Mouse (Mus musculus) layer of hippocampus, postnatal 25 days (tissue): ENCODE data around the gene Cerk. TPM values are rescaled to one million over a fixed set of nuclear protein-coding genes. Genes with fewer than 3 reads are reported as not detected.

Source experiments
- DNase-seq, 2 experiments: peaks; one replicate each; pipeline ENCODE4 v3.0.0; 2022; ENCODE audit warnings: mixed read lengths in 2 of 2, low spot score in 1 of 2; ENCODE audit errors: extremely low spot score in 1 of 2
- total RNA-seq, 2 experiments: library from RNA; stranded (reverse); gene quantifications; 2 replicates each; pipeline ENCODE4 v1.2.3; 2021

The Cerk gene
- total RNA-seq, 2 experiments from 2014 or later: 46.3 to 47.4 TPM

DNA sequence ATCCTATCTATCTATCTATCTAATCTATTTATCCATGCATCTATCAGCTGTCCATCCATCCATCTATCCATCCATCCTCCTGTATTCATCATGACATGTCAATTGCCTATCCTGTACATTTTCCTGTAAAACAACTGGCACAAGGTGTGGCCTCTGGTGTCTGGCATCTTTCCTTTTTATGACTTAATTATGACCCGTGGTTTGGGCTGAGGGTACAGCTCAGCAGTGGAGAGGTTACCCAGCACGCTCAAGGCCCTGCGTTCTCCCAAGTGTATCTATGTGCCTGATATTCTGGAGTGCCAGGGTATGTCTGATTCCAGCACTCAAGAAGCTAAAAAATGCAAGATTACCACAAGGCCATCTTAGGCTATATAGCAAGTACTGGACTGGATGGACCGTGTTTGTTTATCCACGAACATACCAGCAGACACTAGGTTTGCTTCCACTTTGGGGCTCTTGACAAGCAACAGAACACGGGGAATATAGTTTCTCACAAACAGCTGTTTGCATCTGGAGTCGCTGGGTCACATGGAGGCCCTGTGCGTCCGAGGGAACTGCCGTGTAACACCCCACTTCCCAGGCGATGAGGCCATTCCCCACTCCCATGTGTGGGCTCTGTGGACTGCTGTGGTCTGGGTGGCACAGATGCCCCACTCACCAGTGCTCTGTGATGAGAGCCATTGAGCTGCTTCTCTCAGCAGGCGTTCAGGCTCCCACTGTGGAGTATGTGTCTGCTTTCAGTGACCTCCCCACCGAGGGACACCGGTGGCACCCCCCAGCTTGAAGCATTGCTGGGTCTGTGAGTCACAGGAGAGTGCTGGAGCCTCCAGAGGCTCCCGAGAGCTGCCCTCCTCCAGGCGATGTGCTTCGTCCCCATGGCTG, 90.0 kb downstream of the Cerk start:
- no peak for DNase-seq

DNA sequence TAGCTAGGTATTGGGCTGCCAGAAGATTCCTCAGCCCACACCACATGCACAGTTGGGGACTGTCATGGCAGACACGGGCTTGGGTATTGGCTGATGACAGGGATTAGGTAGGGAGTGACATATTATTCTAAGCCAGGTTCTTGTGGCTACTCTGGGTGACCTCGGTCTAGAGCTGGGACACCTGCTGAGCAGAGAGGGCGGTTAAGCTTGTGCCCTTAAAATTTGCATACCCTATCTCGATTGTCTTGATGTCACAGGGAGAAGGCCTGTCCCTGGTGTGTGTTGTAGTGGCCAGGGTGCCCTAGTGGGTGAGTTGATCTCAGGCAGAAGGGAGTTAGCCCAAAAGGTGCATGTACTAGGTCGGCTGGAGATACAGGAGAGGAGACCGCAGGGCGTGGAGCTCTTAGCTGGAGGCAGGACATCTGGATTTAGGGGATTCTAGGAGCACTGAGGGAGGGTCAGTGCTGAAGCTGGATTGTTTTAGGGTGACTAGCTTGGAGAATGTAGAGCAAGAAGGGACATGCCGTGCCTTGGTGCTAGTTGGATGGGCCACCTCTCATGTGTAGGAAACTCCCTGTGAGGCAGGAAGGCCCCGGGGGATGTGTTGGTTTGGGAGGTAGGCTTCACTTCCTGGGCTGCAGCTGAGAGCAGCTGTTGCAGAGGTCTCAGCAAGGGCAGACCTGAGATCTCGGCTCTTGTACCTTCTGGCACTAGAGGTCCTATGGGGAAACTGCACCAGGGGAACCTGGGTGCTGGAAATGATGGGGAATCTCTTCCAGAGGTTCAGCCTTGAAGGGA, 91.4 kb downstream of the Cerk start:
- no peak for DNase-seq

DNA sequence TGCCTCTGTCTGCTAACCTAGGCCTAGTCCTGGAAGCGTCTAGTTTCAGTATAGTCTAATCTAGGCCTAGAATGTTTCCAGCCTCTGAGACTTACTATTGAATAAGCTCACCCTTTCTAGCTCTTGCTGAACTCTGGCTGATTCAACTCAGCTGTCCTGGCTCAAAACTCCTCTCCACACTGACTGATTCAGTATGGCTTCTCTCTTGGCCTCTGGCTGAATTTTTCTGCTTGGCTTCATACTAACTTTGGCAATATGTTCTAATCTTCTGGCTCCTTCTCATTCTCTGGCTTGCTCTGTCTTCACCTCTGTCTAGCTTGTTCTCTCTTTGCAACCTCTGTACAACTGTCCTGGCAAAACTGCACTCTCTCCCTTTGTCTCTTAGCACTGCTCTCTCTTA, 92.7 kb downstream of the Cerk start:
- DNase-seq: no peak

DNA sequence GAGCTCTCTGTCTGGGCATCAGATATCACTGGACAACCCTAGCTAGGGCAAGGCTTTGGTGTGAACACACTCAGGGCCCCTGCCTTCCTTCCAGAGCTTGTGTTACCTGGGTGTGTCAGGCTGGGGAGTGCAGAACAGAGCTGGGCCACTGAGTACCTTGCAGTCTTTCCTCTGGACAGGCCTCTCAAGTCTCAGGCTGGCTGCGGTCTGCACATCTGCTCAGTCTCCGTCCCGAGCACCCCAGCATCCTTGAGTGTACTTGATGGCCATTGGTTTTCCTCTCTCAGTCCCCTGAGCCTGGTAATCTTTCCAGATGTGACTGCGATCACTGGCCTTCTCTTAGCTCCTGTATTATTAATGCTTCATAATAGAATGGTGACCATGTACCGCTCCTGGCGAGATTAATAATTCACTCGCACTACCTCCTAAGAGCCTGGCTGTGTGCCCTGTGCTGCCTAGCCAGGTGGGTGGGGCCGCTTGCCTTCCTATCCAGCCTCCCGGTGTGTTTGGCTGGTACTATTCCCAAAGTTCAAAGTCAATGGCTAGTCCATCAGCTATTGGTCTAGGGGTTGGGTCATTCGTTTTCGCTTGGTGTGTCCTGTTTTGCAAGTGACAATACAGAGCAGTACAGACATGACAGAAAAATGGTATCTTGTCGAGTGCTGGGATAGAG, 93.8 kb downstream of the Cerk start:
- no peak for DNase-seq

DNA sequence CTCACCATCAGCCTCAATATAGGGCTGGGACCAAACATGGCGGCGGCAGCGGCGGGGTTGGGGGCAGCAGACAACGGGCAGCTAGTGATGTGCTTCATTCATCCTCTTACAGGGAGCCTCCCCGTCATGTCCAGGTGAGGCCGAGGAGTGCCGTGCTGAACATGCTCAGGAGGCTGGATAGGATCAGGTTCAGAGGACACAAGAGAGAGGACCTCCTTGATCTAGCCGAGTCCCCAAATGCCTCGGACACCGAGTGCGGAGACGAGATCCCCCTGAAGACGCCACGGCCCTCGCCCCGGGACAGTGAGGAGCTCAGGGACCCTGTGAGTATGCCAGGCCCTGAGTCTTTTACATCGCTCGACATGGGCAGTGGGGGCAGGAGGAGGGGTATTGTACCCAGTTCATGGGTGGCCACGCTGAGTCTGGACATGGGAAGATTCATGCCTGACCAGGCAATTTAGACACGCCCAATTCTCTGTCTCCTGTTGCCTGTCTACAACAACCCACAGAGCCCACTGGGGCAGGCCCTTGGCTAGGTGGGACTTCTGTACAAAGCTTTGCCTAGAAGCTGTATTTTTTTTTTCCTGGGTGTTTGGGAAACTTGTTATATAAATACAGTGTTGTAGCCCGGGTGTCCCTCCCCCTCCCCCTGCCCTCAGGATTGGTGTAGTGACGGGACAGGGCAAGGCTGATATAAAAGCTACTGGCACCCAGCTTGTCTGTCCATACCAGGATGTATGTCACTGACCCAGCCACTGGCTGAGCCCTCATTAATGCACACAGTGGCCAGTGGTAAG, 94.5 kb downstream of the Cerk start:
- DNase-seq: no peak

DNA sequence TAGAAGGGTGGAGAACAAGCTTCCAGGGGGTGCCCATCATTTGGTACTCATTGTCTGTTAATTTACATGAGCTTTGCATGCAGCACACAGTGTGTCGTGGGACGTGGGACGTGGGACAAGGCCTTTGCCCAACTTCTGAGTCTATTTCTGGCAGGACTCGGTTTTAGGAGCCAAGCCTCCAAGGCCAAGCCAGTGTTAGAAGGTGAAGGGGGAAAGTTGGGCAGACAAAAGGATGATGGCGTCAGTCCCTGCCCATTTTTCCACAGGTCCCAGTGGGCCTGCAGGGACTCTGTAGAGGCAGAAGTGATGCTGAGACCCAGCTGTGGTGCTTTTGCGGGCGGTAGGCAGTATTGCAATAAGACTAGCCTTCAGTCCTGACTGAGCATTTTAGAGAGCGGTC, 95.4 kb downstream of the Cerk start:
- no peak for DNase-seq

DNA sequence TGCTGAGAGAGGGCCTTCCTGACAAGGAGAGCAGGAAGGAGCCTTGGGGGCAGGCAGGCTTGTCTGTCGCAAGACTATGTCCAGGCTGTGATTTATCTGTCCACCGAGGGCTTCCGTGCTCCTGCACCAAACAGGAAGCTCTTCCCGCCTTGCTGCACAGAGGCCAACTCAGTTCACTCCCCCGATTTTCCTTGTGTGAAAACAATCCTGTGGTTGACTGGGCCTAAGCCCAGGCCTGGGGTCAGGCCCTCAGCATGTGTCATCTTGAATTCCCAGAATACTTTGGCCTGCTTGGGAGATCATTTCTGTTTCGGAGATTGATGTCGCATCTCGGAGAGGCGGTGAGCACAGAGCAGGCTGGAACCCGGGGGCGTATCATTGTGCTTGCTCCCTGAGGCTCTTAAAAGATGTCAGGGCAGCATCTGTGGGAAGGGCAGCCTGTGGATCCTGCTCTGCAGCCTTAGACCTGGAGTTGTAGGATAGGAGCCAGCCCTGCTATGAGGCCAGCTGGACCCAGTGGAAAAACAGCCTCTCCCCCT, 95.9 kb downstream of the Cerk start:
- no peak for DNase-seq

Other genes with a start within 250 kb of the Cerk start
- gene Celsr1, start 152.4 kb downstream of the Cerk start, total RNA-seq: 1 to 10 TPM; 4.5 to 6.1 TPM
- 10 to 100 TPM; 25.9 to 27.7 TPM for gene Gramd4, start 128.4 kb downstream of the Cerk start, total RNA-seq
- gene Tbc1d22a, start 28.3 kb upstream of the Cerk start, total RNA-seq: 10 to 100 TPM; 33.5 to 34.5 TPM